Comparison of ENCODE assay signal across 8 mouse cellular contexts in the genomic region with DNA sequence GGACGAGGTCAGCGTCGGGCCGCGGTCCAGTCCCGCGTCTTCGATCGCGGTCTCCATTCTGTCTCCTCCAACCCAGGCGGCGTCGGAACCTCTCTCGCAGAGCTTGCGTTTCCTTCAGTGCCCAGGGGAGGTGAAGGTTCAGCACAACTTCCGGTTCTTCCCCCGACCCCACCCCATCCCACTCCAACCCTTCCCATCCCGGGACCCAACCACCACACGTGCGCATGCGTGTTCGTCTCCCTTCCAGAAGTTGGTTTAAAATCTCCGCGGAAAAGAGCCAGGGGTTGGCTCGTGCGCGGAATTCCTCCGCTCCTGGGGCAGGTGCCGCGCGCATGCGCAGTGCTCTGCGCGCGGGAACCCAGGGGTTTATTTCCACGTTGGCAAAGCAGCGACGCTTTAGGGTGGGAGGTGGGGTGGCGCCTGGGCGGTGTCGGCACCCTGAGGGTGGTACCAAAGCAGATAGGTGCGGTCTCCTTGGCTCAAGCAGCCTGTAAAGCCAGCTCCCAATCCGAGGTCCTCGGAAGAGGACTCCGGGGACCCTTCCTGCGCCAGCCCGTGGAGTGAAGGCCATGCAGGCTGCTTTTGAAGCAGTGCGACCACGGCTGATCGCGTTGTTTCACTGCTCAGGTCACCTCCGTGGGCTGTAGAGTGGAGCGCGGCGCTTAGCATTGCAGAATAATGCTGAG. TPM values are rescaled to one million over a fixed set of nuclear protein-coding genes. Genes with fewer than 3 reads are reported as not detected.
A peak's percentile ranks its signal among the peaks of the same experiment; 100 is the strongest.
DNase-seq lines count a peak whose midpoint lies in the region; ATAC-seq and TF ChIP-seq lines count a peak whose summit lies in the region.

A gene (minus strand): TSS at position 145 of the 686 bp plus-strand sequence.

- no peaks in the 10 kb centered on the region for H3K27me3 ChIP-seq in embryonic facial prominence, embryonic 14.5 days (replicated peaks; ENCODE audit: control insufficient read depth, insufficient read depth, low read length)
- no peaks in the 10 kb centered on the region for H3K27me3 ChIP-seq in heart, adult 2 months (ENCODE audit: control insufficient read depth, insufficient read depth, low read length)
- no peaks in the 10 kb centered on the region for H3K27me3 ChIP-seq in limb, embryonic 13.5 days
- H3K27me3 ChIP-seq in midbrain, embryonic 16.5 days (ENCODE audit: control insufficient read depth, insufficient read depth, low read depth, low read length): no peaks in the 10 kb centered on the region; the same call in 1 of the 2 replicates

- peak; percentile 66 for TF ChIP-seq POLR2A in heart, adult 2 months (IDR thresholded peaks at IDR 0.05; ENCODE audit: insufficient read depth, low read depth, low read length)

- intact Hi-C loops in heart, adult 2 months (cut with DNase I): loop anchor here (1.0 to 2.0 kb wide), 2 partner anchors 48 to 198 kb away; a partner anchor contains a TSS

- no peaks in the 10 kb centered on the region for H3K9me3 ChIP-seq in embryonic facial prominence, embryonic 14.5 days (ENCODE audit: control insufficient read depth, low read length)
- H3K9me3 ChIP-seq in limb, embryonic 13.5 days: no peaks in the 10 kb centered on the region
- no peaks in the 10 kb centered on the region for H3K9me3 ChIP-seq in midbrain, embryonic 16.5 days (replicated peaks; ENCODE audit: control insufficient read depth, low read length, poor library complexity, severe bottlenecking)

- H3K4me1 ChIP-seq in embryonic facial prominence, embryonic 14.5 days (ENCODE audit: control insufficient read depth, insufficient read depth, low read length): peaks cover 12% of the 10 kb centered on the region
- no peaks in the 10 kb centered on the region for H3K4me1 ChIP-seq in heart, adult 2 months (ENCODE audit: control insufficient read depth, insufficient read depth, low read length)
- H3K4me1 ChIP-seq in limb, embryonic 13.5 days: peaks cover 11% of the 10 kb centered on the region
- H3K4me1 ChIP-seq in midbrain, embryonic 16.5 days (ENCODE audit: control insufficient read depth, insufficient read depth, low read length): peaks cover 14% of the 10 kb centered on the region

- H3K79me2 ChIP-seq in heart, adult 2 months (replicated peaks; ENCODE audit: control insufficient read depth, insufficient read depth, low read length): no peaks in the 10 kb centered on the region

- ATAC-seq in embryonic facial prominence, embryonic 14.5 days (ENCODE audit: low read depth): peak; percentile 98
- ATAC-seq in limb, embryonic 13.5 days (ENCODE audit: low FRiP score, low read depth): peak; percentile 96
- ATAC-seq in midbrain, embryonic 16.5 days: peak; percentile 98

- peak within 1 kb of the TSS; percentile 88 for H3K27ac ChIP-seq in embryonic facial prominence, embryonic 14.5 days (replicated peaks; ENCODE audit: low read depth, low read length)
- peak within 1 kb of the TSS; percentile 94 for H3K27ac ChIP-seq in heart, adult 2 months
- peak within 1 kb of the TSS; percentile 92 for H3K27ac ChIP-seq in limb, embryonic 13.5 days
- peak within 1 kb of the TSS; percentile 89 for H3K27ac ChIP-seq in midbrain, embryonic 16.5 days (ENCODE audit: low read length)

- TF ChIP-seq EP300 in heart, adult 2 months (IDR thresholded peaks at IDR 0.05; ENCODE audit: insufficient read depth, low read depth, low read length): no peak

- peaks cover 15% of the 10 kb centered on the region for H3K36me3 ChIP-seq in embryonic facial prominence, embryonic 14.5 days (ENCODE audit: control insufficient read depth, insufficient read depth, low read length)
- peaks cover 5% of the 10 kb centered on the region for H3K36me3 ChIP-seq in heart, adult 2 months (ENCODE audit: control insufficient read depth, insufficient read depth, low read length)
- H3K36me3 ChIP-seq in limb, embryonic 13.5 days: peaks cover 19% of the 10 kb centered on the region
- peaks cover 8% of the 10 kb centered on the region; the same call in 1 of the 2 replicates for H3K36me3 ChIP-seq in midbrain, embryonic 16.5 days (ENCODE audit: control insufficient read depth, insufficient read depth, low read length)

- DNase-seq in 416B (ENCODE audit: low read depth): peak; percentile 97
- DNase-seq in adrenal gland, postnatal 4 days (ENCODE audit: low spot score in 2 of 2): peak; percentile 66 to 89
- peak; percentile 99 for DNase-seq in embryonic facial prominence, embryonic 14.5 days (ENCODE audit: low spot score)
- peak; percentile 90 to 95 for DNase-seq in heart, adult 2 months
- DNase-seq in kidney, adult 8-10 months: peak; percentile 95 to 97
- peak; percentile 78 to 85 for DNase-seq in spleen, postnatal 36 days (ENCODE audit: low spot score in 2 of 2)

- WGBS in embryonic facial prominence, embryonic 14.5 days: under 1% methylated on average over 49 of the region's 55 CpGs
- under 1% methylated on average over 55 of the region's 55 CpGs for WGBS in heart, adult 2 months
- under 1% methylated on average over 55 of the region's 55 CpGs for WGBS in limb, embryonic 13.5 days
- under 1% methylated on average over 55 of the region's 55 CpGs for WGBS in midbrain, embryonic 16.5 days

- H3K9ac ChIP-seq in embryonic facial prominence, embryonic 14.5 days (ENCODE audit: low read depth, low read length): peak within 1 kb of the TSS; percentile 92
- peak within 1 kb of the TSS; percentile 90 for H3K9ac ChIP-seq in heart, adult 2 months (ENCODE audit: low read depth, low read length)
- H3K9ac ChIP-seq in limb, embryonic 13.5 days: peak within 1 kb of the TSS; percentile 94
- H3K9ac ChIP-seq in midbrain, embryonic 16.5 days (ENCODE audit: low read depth, low read length): peak within 1 kb of the TSS; percentile 91

- no peak for TF ChIP-seq CTCF in heart, adult 2 months (IDR thresholded peaks at IDR 0.05)

- H3K4me3 ChIP-seq in embryonic facial prominence, embryonic 14.5 days (ENCODE audit: low read depth, low read length): peak within 1 kb of the TSS; percentile 87
- H3K4me3 ChIP-seq in heart, adult 2 months: peak within 1 kb of the TSS; percentile 68
- peak within 1 kb of the TSS; percentile 88 for H3K4me3 ChIP-seq in limb, embryonic 13.5 days
- peak within 1 kb of the TSS; percentile 93 for H3K4me3 ChIP-seq in midbrain, embryonic 16.5 days (ENCODE audit: low read depth, low read length)

- H3K4me2 ChIP-seq in embryonic facial prominence, embryonic 14.5 days (ENCODE audit: low read depth, low read length): peak within 1 kb of the TSS; percentile 81
- H3K4me2 ChIP-seq in limb, embryonic 13.5 days (replicated peaks): peak within 1 kb of the TSS; percentile 88
- peak within 1 kb of the TSS; percentile 96 for H3K4me2 ChIP-seq in midbrain, embryonic 16.5 days (ENCODE audit: low read length)

RNA-seq across cellular contexts. Expression of the gene that starts here (rescaled TPM):
- total RNA-seq in adrenal gland, postnatal 4 days (2021): 10 to 100 TPM; 16.1 to 20.2 TPM
- 21.9 and 25.6 TPM in 2 replicates for polyA plus RNA-seq in embryonic facial prominence, embryonic 14.5 days (2014; fragmentation: Nextera tagmentation; extraction: Ambion mirVana)
- total RNA-seq in heart, adult 2 months (2021): 10 to 100 TPM in 1 of 2 experiments, 1 to 10 TPM in 1; 9.7 to 17.1 TPM
- polyA plus RNA-seq in heart, adult 2 months (2012; rRNA removed): 6.2 and 8.1 TPM in 2 replicates
- 24.8 and 25.0 TPM in 2 replicates for polyA plus RNA-seq in limb, embryonic 13.5 days (2015; fragmentation: Nextera tagmentation; extraction: Ambion mirVana)
- 29.9 and 32.4 TPM in 2 replicates for polyA plus RNA-seq in midbrain, embryonic 16.5 days (2015; fragmentation: Nextera tagmentation; extraction: Ambion mirVana)

Comparison
In these comparisons a context has a peak if more than half of its experiments do, and no peak if none do; other contexts are left out.
1. Peak in every context shown above with its lines: DNase-seq, ATAC-seq, H3K4me3 ChIP-seq and H3K27ac ChIP-seq.